Mouse (Mus musculus) limb, embryonic 11.5 days (tissue): Measurements from ENCODE around the gene Defb36. TPM values are rescaled to one million over a fixed set of nuclear protein-coding genes. Genes with fewer than 3 reads are reported as not detected.

ENCODE experiments used
- ATAC-seq: fragments of 200-750 bp; cut with Nextera tagmentation; 2 replicates; pipeline ENCODE4 v1.8.0; 2017; ENCODE audit warnings: low read depth; ENCODE audit not compliant: insufficient number of reproducible peaks, low FRiP score, low TSS enrichment
- DNase-seq: peaks from one replicate; pipeline ENCODE4 v3.0.0-alpha.2; 2015; ENCODE audit warnings: low spot score
- H3K27ac ChIP-seq: fragments of 300-500 bp; sonication (generic); replicated peaks from 2 replicates; pipeline ENCODE4 v1.5.1; 2014; ENCODE audit warnings: low read depth, mild to moderate bottlenecking, low read length
- H3K27me3 ChIP-seq: fragments of 300-500 bp; sonication (generic); 2 replicates; pipeline ENCODE4 v1.6.1; 2014; ENCODE audit warnings: mild to moderate bottlenecking, low read length, mixed read lengths; ENCODE audit not compliant: control insufficient read depth, insufficient read depth
- H3K36me3 ChIP-seq: fragments of 300-500 bp; sonication (generic); 2 replicates; pipeline ENCODE4 v1.6.1; 2014; ENCODE audit warnings: mild to moderate bottlenecking, low read length, moderate library complexity, mixed read lengths; ENCODE audit not compliant: control insufficient read depth, insufficient read depth
- H3K4me1 ChIP-seq: fragments of 300-500 bp; sonication (generic); 2 replicates; pipeline ENCODE4 v1.6.1; 2014; ENCODE audit warnings: low read length, mixed read lengths; ENCODE audit not compliant: control insufficient read depth, insufficient read depth
- H3K4me2 ChIP-seq: fragments of 300-500 bp; sonication (generic); 2 replicates; pipeline ENCODE4 v1.6.1; 2014; ENCODE audit warnings: low read depth, mild to moderate bottlenecking, moderate library complexity; ENCODE audit not compliant: severe bottlenecking
- H3K4me3 ChIP-seq: fragments of 300-500 bp; sonication (generic); 2 replicates; pipeline ENCODE4 v1.5.1; 2014; ENCODE audit warnings: low read depth, low read length
- H3K9ac ChIP-seq: fragments of 300-500 bp; sonication (generic); 2 replicates; pipeline ENCODE4 v1.6.1; 2014; ENCODE audit warnings: mild to moderate bottlenecking, low read length
- H3K9me3 ChIP-seq: fragments of 300-500 bp; sonication (generic); 2 replicates; pipeline ENCODE4 v1.6.1; 2016; ENCODE audit warnings: low read length; ENCODE audit not compliant: control insufficient read depth
- WGBS: fragments of 180-500 bp; shearing (Covaris S2); extraction: QIAGEN DNeasy Blood & Tissue Kit; methylation state at CpG from one replicate; pipeline ENCODE4 v1.1.7; 2014; 5-methylcytosine and 5-hydroxymethylcytosine counted together
- polyA plus RNA-seq: library from polyadenylated mRNA; unstranded; fragments of >200 nt; fragmentation: Nextera tagmentation; extraction: Ambion mirVana; gene quantifications from 2 replicates; pipeline ENCODE4 v1.2.1, GENCODE M21; 2014

Defb36 gene
- polyA plus RNA-seq, 1 experiment from 2014 or later, result not detected

GRCm38 (mm10) chr2:152586926-152587560, 17.1 kb upstream of the Defb36 start:
- no peak overlapping the region for H3K27ac ChIP-seq
- H3K27me3 ChIP-seq, result no peaks in the 10 kb centered on the region
- H3K9me3 ChIP-seq, result no peaks in the 10 kb centered on the region
- no peak overlapping the region for H3K9ac ChIP-seq
- no peaks in the 10 kb centered on the region for H3K36me3 ChIP-seq
- no peak overlapping the region for H3K4me2 ChIP-seq
- no peak for ATAC-seq
- H3K4me3 ChIP-seq, result no peak overlapping the region
- 77% methylated on average over 4 of the region's 4 CpGs for WGBS
- DNase-seq, result peak; percentile 26
- no peaks in the 10 kb centered on the region for H3K4me1 ChIP-seq

- Histone ChIP-seq H3K36me3 (no peaks in the 10 kb centered on the region), H3K4me1 (no peaks in the 10 kb centered on the region), H3K9me3 (no peaks in the 10 kb centered on the region), H3K4me2 (no peak overlapping the region), H3K27ac (no peak overlapping the region), H3K9ac (no peak overlapping the region), H3K4me3 (no peak overlapping the region), H3K27me3 (no peaks in the 10 kb centered on the region)
- 42% methylated on average over 2 of the region's 2 CpGs for WGBS
- no peak for DNase-seq
- no peak for ATAC-seq
These were observed 15.7 kb upstream of the Defb36 start for GRCm38 (mm10) chr2:152588450-152588849.

GRCm38 (mm10) chr2:152589021-152589420, 15.1 kb upstream of the Defb36 start:
- H3K4me3 ChIP-seq, result no peak overlapping the region
- DNase-seq (no peak), ATAC-seq (no peak)
- H3K4me1 ChIP-seq, result no peaks in the 10 kb centered on the region
- H3K9me3 ChIP-seq, result no peaks in the 10 kb centered on the region
- H3K27ac ChIP-seq, result no peak overlapping the region
- H3K36me3 ChIP-seq, result no peaks in the 10 kb centered on the region
- no peak overlapping the region for H3K4me2 ChIP-seq
- 46% methylated on average over 6 of the region's 6 CpGs for WGBS
- no peak overlapping the region for H3K9ac ChIP-seq
- no peaks in the 10 kb centered on the region for H3K27me3 ChIP-seq

GRCm38 (mm10) chr2:152599299-152599698, 4.8 kb upstream of the Defb36 start, which contains the start of gene Defb45:
Defb45 (minus strand) TSS chr2:152599399.
- H3K36me3 ChIP-seq, result no peaks in the 10 kb centered on the region
- no peaks in the 10 kb centered on the region for H3K4me1 ChIP-seq
- no peak within 1 kb of the TSS for H3K9ac ChIP-seq
- H3K27me3 ChIP-seq, result no peaks in the 10 kb centered on the region
- no peak within 1 kb of the TSS for H3K27ac ChIP-seq
- H3K4me3 ChIP-seq, result no peak within 1 kb of the TSS
- H3K4me2 ChIP-seq, result no peak within 1 kb of the TSS
- ATAC-seq (no peak), DNase-seq (no peak)
- H3K9me3 ChIP-seq, result no peaks in the 10 kb centered on the region
- WGBS, result 66% methylated on average over 7 of the region's 7 CpGs

- Histone ChIP-seq H3K9ac (no peak overlapping the region), H3K4me3 (no peak overlapping the region), H3K36me3 (no peaks in the 10 kb centered on the region), H3K4me2 (no peak overlapping the region), H3K9me3 (no peaks in the 10 kb centered on the region), H3K27me3 (no peaks in the 10 kb centered on the region), H3K4me1 (no peaks in the 10 kb centered on the region), H3K27ac (no peak overlapping the region)
- DNase-seq (no peak), ATAC-seq (no peak)
- 89% methylated on average over 6 of the region's 6 CpGs for whole genome bisulfite sequencing
These were observed 4.1 kb upstream of the Defb36 start for GRCm38 (mm10) chr2:152600076-152600475.

GRCm38 (mm10) chr2:152601275-152601960, 2.7 kb upstream of the Defb36 start:
- whole genome bisulfite sequencing, result 74% methylated on average over 4 of the region's 4 CpGs
- no peaks in the 10 kb centered on the region for H3K4me1 ChIP-seq
- H3K9ac ChIP-seq, result no peak overlapping the region
- H3K27ac ChIP-seq, result no peak overlapping the region
- no peak overlapping the region for H3K4me3 ChIP-seq
- H3K9me3 ChIP-seq, result no peaks in the 10 kb centered on the region
- H3K36me3 ChIP-seq, result no peaks in the 10 kb centered on the region
- H3K27me3 ChIP-seq, result no peaks in the 10 kb centered on the region
- ATAC-seq, result no peak
- no peak for DNase-seq
- H3K4me2 ChIP-seq, result no peak overlapping the region

GRCm38 (mm10) chr2:152607746-152608145, 3.6 kb downstream of the Defb36 start:
- Histone ChIP-seq H3K9me3 (no peaks in the 10 kb centered on the region), H3K4me1 (no peaks in the 10 kb centered on the region), H3K36me3 (no peaks in the 10 kb centered on the region), H3K9ac (no peak overlapping the region), H3K4me2 (no peak overlapping the region), H3K27me3 (no peaks in the 10 kb centered on the region), H3K4me3 (no peak overlapping the region), H3K27ac (no peak overlapping the region)
- ATAC-seq (no peak), DNase-seq (no peak)
- 51% methylated on average over 6 of the region's 6 CpGs for WGBS

GRCm38 (mm10) chr2:152608719-152609118, 4.6 kb downstream of the Defb36 start:
- Histone ChIP-seq H3K4me1 (no peaks in the 10 kb centered on the region), H3K9me3 (no peaks in the 10 kb centered on the region), H3K36me3 (no peaks in the 10 kb centered on the region), H3K9ac (no peak overlapping the region), H3K4me2 (no peak overlapping the region), H3K4me3 (no peak overlapping the region), H3K27me3 (no peaks in the 10 kb centered on the region), H3K27ac (no peak overlapping the region)
- ATAC-seq (no peak), DNase-seq (no peak)
- WGBS, result 96% methylated on average over 1 of the region's 1 CpGs
